ENCODE assay signal across 10 mouse cellular contexts in the genomic region with DNA sequence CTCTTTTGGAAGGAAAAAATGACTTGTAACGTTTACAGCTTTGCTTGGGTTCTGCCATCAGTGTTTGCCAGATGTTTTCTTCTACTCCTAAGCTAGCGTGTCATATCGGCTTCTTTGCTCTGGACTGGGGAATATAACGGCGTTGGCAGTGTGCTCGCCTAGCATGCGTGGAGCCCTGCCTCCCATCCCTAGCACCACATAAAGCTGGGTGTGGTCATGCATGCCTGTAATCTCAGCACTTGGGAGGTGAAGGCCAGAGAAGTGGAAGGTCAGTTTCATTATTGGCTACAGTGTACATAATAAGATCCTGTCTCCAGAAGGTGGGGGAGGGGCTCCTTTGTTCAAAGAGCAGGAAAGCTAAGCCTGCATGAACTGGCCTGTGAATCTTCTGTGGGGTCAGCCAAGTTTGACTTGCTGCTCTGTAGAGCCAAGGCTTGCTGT. TPM values are rescaled to one million over a fixed set of nuclear protein-coding genes. Genes with fewer than 3 reads are reported as not detected.
A peak's percentile ranks its signal among the peaks of the same experiment; 100 is the strongest.
DNase-seq lines count a peak whose midpoint lies in the region; ATAC-seq and TF ChIP-seq lines count a peak whose summit lies in the region.
"Had no signal": no experiment of that assay in that cellular context is flagged by ENCODE, and none has a peak within 500 bp of the region (broad histone marks: within the 10 kb centered on the region; RNA-seq: fewer than 3 reads in every experiment).

No protein-coding gene starts in this region.

- H3K36me3 ChIP-seq in limb, embryonic 15.5 days, result 0 out of 2 replicates have a peak, but pooled peaks cover 4% of the 10 kb centered on the region

- H3K27me3 ChIP-seq in cerebellum, adult 2 months (ENCODE audit: control insufficient read depth, insufficient read depth, low read length), result no peaks in the 10 kb centered on the region
- no peaks in the 10 kb centered on the region for H3K27me3 ChIP-seq in limb, embryonic 15.5 days

- no peak overlapping the region for H3K27ac ChIP-seq in cerebellum, adult 2 months (ENCODE audit: insufficient read depth, low read length)
- H3K27ac ChIP-seq in limb, embryonic 15.5 days, result peak overlapping the region; percentile 97
- H3K27ac ChIP-seq: hindbrain, embryonic 14.5 days had no signal

- H3K4me3 ChIP-seq in cerebellum, adult 2 months (replicated peaks; ENCODE audit: insufficient read depth, low read depth, low read length), result no peak overlapping the region
- no peak overlapping the region for H3K4me3 ChIP-seq in limb, embryonic 15.5 days

- H3K4me1 ChIP-seq in cerebellum, adult 2 months (ENCODE audit: control insufficient read depth, insufficient read depth, low read length), result peaks cover 8% of the 10 kb centered on the region; the same call in 1 of the 2 replicates
- H3K4me1 ChIP-seq in limb, embryonic 15.5 days, result peaks cover 51% of the 10 kb centered on the region

- H3K9me3 ChIP-seq in limb, embryonic 15.5 days, result no peaks in the 10 kb centered on the region

- no peak overlapping the region for H3K4me2 ChIP-seq in limb, embryonic 15.5 days
- H3K4me2 ChIP-seq: hindbrain, embryonic 14.5 days had no signal

- ATAC-seq in limb, embryonic 15.5 days (ENCODE audit: insufficient number of reproducible peaks, low FRiP score, low TSS enrichment, low read depth), result 0 out of 2 replicates have a peak, but pooled peaks have one; percentile 30
- ATAC-seq in megakaryocyte, adult 5-6 weeks (ENCODE audit: poor library complexity, severe bottlenecking), result no peak

- H3K9ac ChIP-seq in limb, embryonic 15.5 days, result no peak overlapping the region
- H3K9ac ChIP-seq: hindbrain, embryonic 14.5 days had no signal

- peak; percentile 66 for DNase-seq in cerebellum, adult 9-11 months
- no peak for DNase-seq in cerebellum, adult 2 months
- peak; percentile 16 for DNase-seq in thymus, postnatal 14 days
- DNase-seq in thymus, postnatal 0 days (ENCODE audit: low spot score), result no peak
- DNase-seq in testis, postnatal 14 days (ENCODE audit: low spot score), result peak; percentile 87
- DNase-seq in frontal cortex, postnatal 10 days (ENCODE audit: low spot score in 2 of 2), result no peak
- DNase-seq: thymus, postnatal 25 days had no signal

- TF ChIP-seq CTCF in cerebellum, adult 2 months (IDR thresholded peaks at IDR 0.05; ENCODE audit: borderline replicate concordance, insufficient read depth, low read depth, low read length), result no peak

- TF ChIP-seq POLR2A in cerebellum, adult 2 months (IDR thresholded peaks at IDR 0.05; ENCODE audit: borderline replicate concordance, insufficient read depth, low read length), result no peak

- WGBS in cerebellum, adult 2 months, result 85% methylated on average over 7 of the region's 7 CpGs
- 43% methylated on average over 7 of the region's 7 CpGs for WGBS in limb, embryonic 15.5 days

RNA-seq across cellular contexts. Expression of a gene that starts 1.5 kb away (rescaled TPM):
- polyA plus RNA-seq in cerebellum, adult 2 months (2012; rRNA removed), result 0.36 and 0.43 TPM in 2 replicates
- polyA plus RNA-seq in thymus, postnatal 0 days (2015; fragmentation: Nextera tagmentation; extraction: Ambion mirVana), result 0.40 and 0.54 TPM in 2 replicates
- 0.41 and 0.53 TPM in 2 replicates for polyA plus RNA-seq in limb, embryonic 15.5 days (2015; fragmentation: Nextera tagmentation; extraction: Ambion mirVana)
- 0.09 and 0.14 TPM in 2 replicates for total RNA-seq in megakaryocyte, adult 5-6 weeks (2015)
- 0.04 and 0.08 TPM in 2 replicates for total RNA-seq in megakaryocyte, adult 5-6 weeks (2017)

RNA-seq across cellular contexts. Expression of a gene that starts 2.2 kb away (rescaled TPM):
- polyA plus RNA-seq in cerebellum, adult 2 months (2012; rRNA removed), result 114 and 144 TPM in 2 replicates
- polyA plus RNA-seq in thymus, postnatal 0 days (2015; fragmentation: Nextera tagmentation; extraction: Ambion mirVana), result 139 and 157 TPM in 2 replicates
- polyA plus RNA-seq in limb, embryonic 15.5 days (2015; fragmentation: Nextera tagmentation; extraction: Ambion mirVana), result 90.6 and 110 TPM in 2 replicates
- total RNA-seq in megakaryocyte, adult 5-6 weeks (2015), result 56.0 and 66.2 TPM in 2 replicates
- total RNA-seq in megakaryocyte, adult 5-6 weeks (2017), result 253 and 270 TPM in 2 replicates

RNA-seq across cellular contexts. Expression of a gene that starts 19.0 kb away (rescaled TPM):
- polyA plus RNA-seq in cerebellum, adult 2 months (2012; rRNA removed), result 307 and 343 TPM in 2 replicates
- 260 and 266 TPM in 2 replicates for polyA plus RNA-seq in thymus, postnatal 0 days (2015; fragmentation: Nextera tagmentation; extraction: Ambion mirVana)
- 276 and 309 TPM in 2 replicates for polyA plus RNA-seq in limb, embryonic 15.5 days (2015; fragmentation: Nextera tagmentation; extraction: Ambion mirVana)
- total RNA-seq in megakaryocyte, adult 5-6 weeks (2015), result 34.4 and 41.0 TPM in 2 replicates
- total RNA-seq in megakaryocyte, adult 5-6 weeks (2017), result 52.7 and 63.9 TPM in 2 replicates

RNA-seq across cellular contexts. Expression of a gene that starts 19.1 kb away (rescaled TPM):
- polyA plus RNA-seq in cerebellum, adult 2 months (2012; rRNA removed), result 21.3 and 22.8 TPM in 2 replicates
- polyA plus RNA-seq in thymus, postnatal 0 days (2015; fragmentation: Nextera tagmentation; extraction: Ambion mirVana), result 58.3 and 60.5 TPM in 2 replicates
- polyA plus RNA-seq in limb, embryonic 15.5 days (2015; fragmentation: Nextera tagmentation; extraction: Ambion mirVana), result 50.8 and 52.7 TPM in 2 replicates
- 13.0 and 14.0 TPM in 2 replicates for total RNA-seq in megakaryocyte, adult 5-6 weeks (2015)
- 46.6 and 59.1 TPM in 2 replicates for total RNA-seq in megakaryocyte, adult 5-6 weeks (2017)

RNA-seq across cellular contexts. Expression of a gene that starts 26.7 kb away (rescaled TPM):
- polyA plus RNA-seq in cerebellum, adult 2 months (2012; rRNA removed), result not detected in 2 replicates
- polyA plus RNA-seq in thymus, postnatal 0 days (2015; fragmentation: Nextera tagmentation; extraction: Ambion mirVana), result 0.38 and 0.75 TPM in 2 replicates
- not detected in 2 replicates for polyA plus RNA-seq in limb, embryonic 15.5 days (2015; fragmentation: Nextera tagmentation; extraction: Ambion mirVana)
- total RNA-seq in megakaryocyte, adult 5-6 weeks (2015), result not detected in 2 replicates
- total RNA-seq in megakaryocyte, adult 5-6 weeks (2017), result not detected in 2 replicates
- polyA plus RNA-seq: hindbrain, embryonic 14.5 days had no signal

Comparison
In these comparisons a context has a peak if more than half of its experiments do, and no peak if none do; other contexts are left out.
1. DNase-seq: peak in cerebellum, adult 9-11 months (single experiment), thymus, postnatal 14 days (single experiment) and testis, postnatal 14 days (single experiment); none in cerebellum, adult 2 months (0 of 2), thymus, postnatal 0 days (single experiment) and frontal cortex, postnatal 10 days (0 of 2).